Mouse (Mus musculus) left cerebral cortex, postnatal 36 days (tissue): ENCODE measurements at regions not wholly inside any gene's neighbourhood (a gene's known extent, or its start where the extent isn't known, plus 50 kb on each side); places are given as distances from the start of the nearest gene placed in this dataset.
"Not testable (repeated sequence)": the region's sequence is repeated elsewhere in the genome, so short reads cannot be mapped to it uniquely, and the experiment has no call there.

Experiments
- DNase-seq, 2 experiments: peaks; one replicate each; pipeline ENCODE4 v3.0.0; 2021 to 2022; ENCODE audit warnings: low spot score in 2 of 2, mixed read lengths in 1 of 2
- intact Hi-C: fragments of 180-260 bp; cut with DNase I; formaldehyde crosslinking; loops from one replicate; pipeline ENCODE4 v1.15.1; 2025

DNA sequence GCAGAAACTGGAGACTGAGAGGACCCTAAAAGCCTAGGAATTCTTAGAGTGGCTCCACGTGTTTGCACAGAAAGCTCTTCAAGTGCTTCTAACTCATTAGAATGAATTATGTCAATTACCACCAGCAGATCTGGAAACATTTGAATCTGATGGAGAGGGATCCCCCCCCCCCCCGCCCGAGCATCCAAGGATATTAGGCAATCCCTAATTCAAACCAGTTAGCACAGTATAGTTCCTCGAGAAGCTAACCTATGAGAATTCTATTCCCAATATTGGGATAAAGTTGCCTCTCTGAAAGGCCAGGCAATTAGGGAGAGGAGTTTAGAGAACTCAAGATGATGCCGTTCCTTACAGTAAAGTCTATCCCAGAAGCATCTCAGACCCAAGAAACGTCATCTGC is 354.9 kb upstream of the Fign start:
- intact Hi-C loops: loop anchor here (10.0 kb wide), 1 partner anchor 938 kb away; no protein-coding TSS in a partner anchor
- no peak for DNase-seq

GRCm38 (mm10) chr2:64451614-64452317 is 353.9 kb upstream of the Fign start:
- intact Hi-C loops: loop anchor here (10.0 kb wide), 1 partner anchor 937 kb away; no protein-coding TSS in a partner anchor
- DNase-seq: no peak

- intact Hi-C loops: no loop called here
- DNase-seq: no peak
These were observed 345.3 kb upstream of the Fign start for GRCm38 (mm10) chr2:64443171-64443570.

- no peak for DNase-seq
- intact Hi-C loops: no loop called here
These were observed 343.1 kb upstream of the Fign start for GRCm38 (mm10) chr2:64440961-64441360.

DNA sequence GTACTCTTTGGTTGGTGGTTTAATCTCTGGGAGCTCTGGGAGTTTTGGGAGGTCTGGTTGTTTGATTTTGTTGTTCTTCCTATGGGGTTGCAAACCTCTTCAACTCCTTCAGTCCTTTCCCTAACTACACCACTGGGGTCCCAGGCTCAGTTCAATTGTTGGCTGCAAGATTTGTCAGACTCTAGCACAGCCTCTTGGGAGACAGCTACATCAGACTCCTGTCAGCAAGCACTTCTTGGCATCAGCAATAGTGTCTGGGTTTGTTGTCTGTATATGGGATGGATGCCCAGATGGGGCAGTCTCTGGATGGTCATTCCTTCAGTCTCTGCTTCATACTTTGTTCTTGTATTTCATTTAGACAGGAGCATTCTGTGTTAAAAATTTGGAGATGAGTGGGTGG is 319.3 kb upstream of the Fign start:
- DNase-seq, intact Hi-C loops: not testable (repeated sequence)

GRCm38 (mm10) chr2:64413846-64414245 is 316.0 kb upstream of the Fign start:
- intact Hi-C loops: no loop called here
- no peak for DNase-seq

GRCm38 (mm10) chr2:64413263-64413662 is 315.4 kb upstream of the Fign start:
- intact Hi-C loops: no loop called here

GRCm38 (mm10) chr2:64395946-64396345 is 298.1 kb upstream of the Fign start:
- no peak for DNase-seq
- intact Hi-C loops: no loop called here

More at GRCm38 (mm10) chr2:64413263-64413662, 315.4 kb upstream of the Fign start:
- DNase-seq: no peak

DNA sequence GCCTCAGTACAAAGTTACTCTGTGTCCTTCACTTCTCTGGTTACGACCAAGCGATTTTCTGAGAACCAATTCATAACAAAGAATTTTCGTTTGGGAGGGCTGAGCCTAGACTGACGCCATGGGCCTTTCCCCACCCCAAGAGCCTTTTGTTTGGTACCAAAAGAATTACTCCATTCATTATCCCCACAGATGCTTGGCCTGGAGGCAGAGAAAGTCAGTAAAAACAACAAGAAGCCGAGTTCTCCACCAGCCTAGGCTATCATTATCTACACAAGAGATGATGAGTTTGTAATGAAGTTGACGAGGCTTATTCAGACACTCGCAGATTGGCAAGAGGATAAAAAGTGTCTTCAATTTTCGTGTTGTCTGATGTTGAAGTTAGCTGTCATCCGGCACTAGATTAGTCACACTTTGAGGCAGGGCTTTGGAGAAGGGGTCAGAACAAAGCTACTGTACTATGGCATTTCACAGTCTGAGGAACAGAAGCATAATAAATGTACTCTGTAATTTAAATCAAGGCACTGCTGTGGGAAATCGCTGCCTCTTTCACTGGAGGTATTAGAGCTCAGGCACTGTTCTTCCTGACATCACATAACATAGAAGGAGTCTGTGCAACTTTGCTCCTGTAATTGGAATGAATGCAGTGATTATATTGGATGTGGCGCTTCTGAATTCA is 296.9 kb upstream of the Fign start:
- no peak for DNase-seq
- intact Hi-C loops: no loop called here

GRCm38 (mm10) chr2:64394199-64394598 is 296.4 kb upstream of the Fign start:
- intact Hi-C loops: no loop called here
- no peak for DNase-seq

DNA sequence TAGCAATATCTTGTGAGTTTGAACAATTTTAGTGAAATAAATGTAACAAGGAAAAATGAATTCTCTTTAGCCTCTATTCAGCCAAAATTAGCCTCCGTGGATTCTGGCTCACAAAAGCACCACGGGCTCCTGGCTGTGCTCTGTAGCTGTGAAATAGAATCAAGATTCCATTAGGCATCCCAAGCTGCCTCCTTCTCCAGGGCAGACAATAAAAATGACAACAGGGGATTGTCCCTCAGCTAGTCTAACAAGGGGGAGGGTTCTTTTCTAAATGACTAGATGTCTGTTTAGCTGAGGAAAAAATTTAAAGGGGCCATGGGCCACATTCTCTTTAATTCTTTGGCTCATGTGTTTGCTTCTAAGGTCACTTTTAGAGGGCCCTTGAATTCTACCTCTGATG is 272.0 kb upstream of the Fign start:
- no peak for DNase-seq
- intact Hi-C loops: no loop called here

- intact Hi-C loops: no loop called here
- DNase-seq: no peak
These were observed 269.4 kb upstream of the Fign start for GRCm38 (mm10) chr2:64367188-64367587.

DNA sequence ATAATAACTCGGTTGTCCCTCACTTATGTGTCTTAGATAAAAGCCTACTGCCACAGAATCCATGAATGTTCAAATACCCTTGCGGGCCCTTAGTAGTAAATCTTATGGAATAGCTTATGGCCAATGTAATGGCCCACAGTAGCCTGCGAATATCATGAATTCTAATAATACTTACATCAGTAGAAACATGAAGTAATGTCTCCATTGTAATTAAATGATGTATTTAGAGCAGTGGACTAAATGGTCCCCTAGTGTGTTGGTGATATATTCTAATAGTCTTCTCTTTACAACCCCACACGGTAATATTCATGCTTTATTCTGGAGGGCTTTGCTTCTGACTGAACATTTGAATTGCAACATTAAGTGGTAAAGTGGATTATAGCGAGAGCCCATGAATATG is 268.7 kb upstream of the Fign start:
- no peak for DNase-seq
- intact Hi-C loops: no loop called here

GRCm38 (mm10) chr2:64356286-64356685 is 258.4 kb upstream of the Fign start:
- DNase-seq: no peak
- intact Hi-C loops: no loop called here

DNA sequence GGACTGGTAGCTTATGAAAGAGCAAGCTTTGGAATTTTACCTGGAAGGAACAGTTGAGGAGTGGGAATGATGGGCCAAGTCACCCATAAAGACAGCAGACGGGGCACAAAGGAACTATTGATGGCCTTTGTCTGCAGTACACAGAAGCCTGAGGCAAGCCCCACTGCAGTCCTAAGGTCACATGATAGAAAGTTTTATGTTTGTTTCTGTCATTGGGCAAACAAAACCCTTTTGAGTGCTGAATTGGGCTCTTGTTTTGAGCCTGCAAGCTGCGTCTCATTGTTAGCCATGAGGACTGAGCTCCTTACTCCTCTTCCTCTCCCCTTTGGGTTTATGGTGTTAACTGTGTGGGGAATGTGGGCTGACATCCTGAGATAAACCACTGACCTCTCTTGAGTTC is 227.7 kb upstream of the Fign start:
- intact Hi-C loops: no loop called here
- no peak for DNase-seq
